Mouse (Mus musculus): ENCODE measurements around the gene Fbxo2. TPM values are rescaled to one million over a fixed set of nuclear protein-coding genes. Genes with fewer than 3 reads are reported as not detected.

Fbxo2 gene
- not detected in 4 replicates for total RNA-seq (2023)

GRCm38 (mm10) chr4:148160436-148161390, at the start of gene Fbxo2, which contains the start of gene Fbxo44:
Gene Fbxo2, plus strand, starts transcription at chr4:148160621.
Gene Fbxo44, minus strand, starts transcription at chr4:148160482.

GRCm38 (mm10) chr4:148130133-148130532, 30.3 kb upstream of the Fbxo2 start, which contains the start of gene Mad2l2:
Gene Mad2l2, plus strand, starts transcription at chr4:148130384.

GRCm38 (mm10) chr4:148130561-148131413, 29.6 kb upstream of the Fbxo2 start, which contains the start of gene Draxin:
Gene Draxin, minus strand, starts transcription at chr4:148130698.

GRCm38 (mm10) chr4:148151267-148152168, 8.9 kb upstream of the Fbxo2 start, which contains the start of gene Fbxo6:
Gene Fbxo6, minus strand, starts transcription at chr4:148152140.

Other genes with a start within 250 kb of the Fbxo2 start
- gene Plod1, start 223.9 kb upstream of the Fbxo2 start, total RNA-seq (2023), result 3.3 to 6.2 TPM (median 5.4 TPM) in 4 replicates
- gene 2510039O18Rik, start 219.7 kb upstream of the Fbxo2 start, total RNA-seq (2023), result 62.2 to 65.8 TPM (median 64.3 TPM) in 4 replicates
- gene Nppb, start 174.8 kb upstream of the Fbxo2 start, total RNA-seq (2023), result not detected in 4 replicates
- not detected in 4 replicates for gene Nppa, start 159.9 kb upstream of the Fbxo2 start, total RNA-seq (2023)
- 40.9 to 48.8 TPM (median 45.8 TPM) in 4 replicates for gene Clcn6, start 121.8 kb upstream of the Fbxo2 start, total RNA-seq (2023)
- 14.3 to 18.7 TPM (median 16.4 TPM) in 4 replicates for gene Mthfr, start 121.5 kb upstream of the Fbxo2 start, total RNA-seq (2023)
- gene Agtrap, start 72.6 kb upstream of the Fbxo2 start, total RNA-seq (2023), result 9.0 to 14.2 TPM (median 11.7 TPM) in 4 replicates
- 19.9 to 26.5 TPM (median 24.1 TPM) in 4 replicates for gene Mad2l2, start 30.2 kb upstream of the Fbxo2 start, total RNA-seq (2023)
- 0.12 TPM in 1 of 4 replicates, not detected in the others for gene Draxin, start 29.9 kb upstream of the Fbxo2 start, total RNA-seq (2023)
- gene Fbxo6, start 8.5 kb upstream of the Fbxo2 start, total RNA-seq (2023), result 16.8 to 18.4 TPM (median 17.2 TPM) in 4 replicates
- gene Fbxo44, start 139 bp upstream of the Fbxo2 start, total RNA-seq (2023), result 7.8 to 9.7 TPM (median 8.5 TPM) in 4 replicates
- gene Disp3, start 127.3 kb downstream of the Fbxo2 start, total RNA-seq (2023), result not detected in 4 replicates